8 mouse cellular contexts compared by ENCODE assay signal in the genomic region with DNA sequence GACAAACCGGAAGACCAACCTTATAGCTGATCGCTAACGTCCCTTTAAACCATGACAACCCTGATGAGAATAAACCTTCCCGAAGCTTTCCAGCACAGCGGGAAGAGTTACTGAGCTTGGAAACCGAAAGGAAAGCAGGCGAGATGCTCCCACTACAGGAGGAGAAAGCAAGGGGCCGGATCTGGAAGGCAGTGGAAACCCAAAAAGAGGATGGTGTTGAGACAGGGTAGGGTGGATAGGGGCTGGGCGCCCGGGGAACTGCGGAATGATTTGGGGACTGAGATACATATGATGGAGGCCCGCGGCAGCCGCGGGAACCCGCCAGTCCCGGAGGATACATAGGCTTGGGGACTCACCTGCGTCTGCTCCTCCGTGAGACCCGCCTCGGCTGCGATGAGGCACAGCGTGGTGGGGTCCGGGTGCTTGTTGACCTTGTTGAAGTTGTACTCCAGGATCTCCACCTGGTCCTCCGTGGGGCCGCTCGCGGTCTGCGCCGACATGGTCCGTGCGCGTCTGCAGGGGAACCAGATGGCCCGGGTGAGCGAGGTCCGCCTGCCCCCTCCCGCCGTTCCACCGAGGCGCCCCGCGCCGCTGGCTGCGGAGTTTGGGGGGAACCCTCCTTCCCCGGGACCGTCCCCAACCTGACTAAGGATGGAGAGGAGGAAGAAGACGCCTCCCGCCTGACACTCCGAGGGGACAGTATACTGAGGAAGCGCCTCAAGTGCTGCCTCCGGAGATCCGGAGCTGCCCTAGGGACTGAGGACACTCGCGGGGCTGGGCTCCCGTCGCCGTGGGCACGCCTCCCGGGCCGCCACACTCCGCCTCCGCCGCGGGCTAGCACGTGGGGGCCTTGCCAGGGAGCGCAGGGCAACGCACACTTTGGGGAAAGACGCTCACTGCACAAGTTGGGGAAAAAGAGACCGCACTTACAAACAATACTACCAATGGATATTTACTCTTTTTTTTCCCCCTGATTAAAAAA. TPM values are rescaled to one million over a fixed set of nuclear protein-coding genes. Genes with fewer than 3 reads are reported as not detected.
DNase-seq lines count a peak whose midpoint lies in the region; ATAC-seq lines count a peak whose summit lies in the region.

No protein-coding gene starts in this region.

- peak overlapping the region; percentile 74 for H3K9ac ChIP-seq in hindbrain, embryonic 13.5 days

- peaks cover 24% of the 10 kb centered on the region for H3K4me1 ChIP-seq in hindbrain, embryonic 13.5 days (replicated peaks)

- DNase-seq in Muller cell, postnatal 12 days (ENCODE audit: inconsistent ontology term), result peak; percentile 85
- peak; percentile 54 to 59 for DNase-seq in cerebellum, postnatal 14 days
- peak; percentile 34 to 54 for DNase-seq in frontal cortex, postnatal 36 days (ENCODE audit: low spot score in 2 of 2)
- DNase-seq in layer of hippocampus, postnatal 36 days, result peak; percentile 58 to 60
- DNase-seq in lung, postnatal 4 days, result peak; percentile 89 to 91
- peak; percentile 67 for DNase-seq in retina, embryonic 14.5 days (ENCODE audit: low spot score)
- DNase-seq in thymus, postnatal 4 days, result peak; percentile 70

- peak overlapping the region; percentile 55 for H3K27ac ChIP-seq in hindbrain, embryonic 13.5 days

- H3K4me2 ChIP-seq in hindbrain, embryonic 13.5 days, result peak overlapping the region; percentile 100

- H3K9me3 ChIP-seq in hindbrain, embryonic 13.5 days, result no peaks in the 10 kb centered on the region

- peak overlapping the region; percentile 65 for H3K4me3 ChIP-seq in hindbrain, embryonic 13.5 days

- peak; percentile 62 for ATAC-seq in hindbrain, embryonic 13.5 days (ENCODE audit: low FRiP score)

- no peaks in the 10 kb centered on the region for H3K36me3 ChIP-seq in hindbrain, embryonic 13.5 days

- H3K27me3 ChIP-seq in hindbrain, embryonic 13.5 days, result peaks cover 27% of the 10 kb centered on the region

- under 1% methylated on average over 69 of the region's 69 CpGs for WGBS in hindbrain, embryonic 13.5 days

RNA-seq across cellular contexts. Expression of a gene that starts 20.1 kb away (rescaled TPM):
- 4.4 and 6.4 TPM in 2 replicates for polyA plus RNA-seq in hindbrain, embryonic 13.5 days (2015; fragmentation: Nextera tagmentation; extraction: Ambion mirVana)
- total RNA-seq in layer of hippocampus, postnatal 36 days (2021), result 10 to 100 TPM; 85.0 to 92.8 TPM

Comparison
In these comparisons a context has a peak if more than half of its experiments do, and no peak if none do; other contexts are left out.
1. Peak in every context shown above with its lines: DNase-seq, ATAC-seq, H3K4me3 ChIP-seq and H3K27ac ChIP-seq.